Mouse (Mus musculus) liver (tissue): ENCODE results near the gene Akr1cl.
"Not testable (repeated sequence)": the region's sequence is repeated elsewhere in the genome, so short reads cannot be mapped to it uniquely, and the experiment has no call there.

Experiments used
- DNase-seq: peaks from one replicate; pipeline ENCODE4 v3.0.0-alpha.2; 2020; ENCODE audit warnings: mixed read lengths

Gene Akr1cl

DNA sequence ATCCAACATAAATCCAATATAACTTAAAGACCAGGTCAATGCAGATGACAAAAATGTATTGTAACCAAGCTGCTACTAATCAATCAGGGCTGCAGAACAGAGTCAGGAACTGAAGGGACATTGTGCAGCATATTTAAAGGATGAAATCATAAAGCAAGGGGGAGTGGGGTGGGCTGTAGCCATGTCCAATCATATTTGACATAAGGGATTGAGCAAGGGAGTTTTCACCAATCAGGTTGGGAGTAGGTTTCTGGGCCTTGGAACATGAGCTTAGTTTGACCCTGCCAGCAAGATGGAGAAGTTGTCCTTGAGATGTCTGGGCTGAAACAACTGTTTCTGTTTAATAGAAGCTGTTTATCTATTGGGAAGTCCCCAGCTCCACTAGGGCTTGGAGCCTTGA is at the start of gene Akr1cl:
Akr1cl (minus strand) TSS at position 119 of the 400 bp plus-strand sequence.
- no peak for DNase-seq

DNA sequence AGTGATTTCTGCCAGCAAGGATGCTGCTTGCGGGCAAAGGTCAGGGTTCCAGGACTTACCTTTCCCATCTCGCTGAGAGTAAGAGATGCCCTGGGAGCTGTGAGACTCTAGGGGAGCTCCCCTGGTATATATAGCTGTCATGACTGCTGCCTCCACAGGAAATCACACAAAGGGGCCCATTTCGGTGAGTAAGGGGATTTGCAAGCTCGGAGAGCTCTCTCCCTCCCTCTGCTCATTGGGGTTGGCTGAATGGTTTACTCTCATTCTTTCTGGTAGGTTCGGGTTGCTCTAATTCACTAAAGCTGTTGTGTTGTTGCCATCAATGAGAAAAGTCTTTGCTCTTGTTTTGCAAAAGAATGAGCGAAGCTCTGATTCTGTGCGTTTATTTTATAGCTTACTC is 49.6 kb upstream of the Akr1cl start, which contains the start of gene Crygb:
Crygb (minus strand) TSS at position 101 of the 400 bp plus-strand sequence.
- DNase-seq = no peak

DNA sequence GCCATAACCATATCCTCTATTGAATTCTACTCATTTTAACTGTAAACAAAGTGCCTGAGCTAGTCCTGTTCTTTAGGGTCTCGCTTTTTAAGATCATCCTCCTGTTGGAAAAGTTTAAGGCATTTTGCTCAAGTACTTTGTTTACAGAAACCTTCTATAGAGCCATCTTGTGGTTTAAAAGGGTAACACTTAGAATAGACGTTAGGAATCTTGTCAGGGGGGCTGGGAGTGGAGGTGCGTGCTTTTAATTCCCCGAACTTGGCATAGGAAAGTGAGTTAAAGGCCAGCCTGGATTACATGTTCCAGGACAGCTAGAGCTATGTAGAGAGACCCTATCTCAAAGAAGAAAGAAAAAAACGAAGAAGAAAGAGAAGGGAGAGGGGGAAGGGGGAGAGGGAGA is 43.0 kb upstream of the Akr1cl start:
- no peak for DNase-seq

DNA sequence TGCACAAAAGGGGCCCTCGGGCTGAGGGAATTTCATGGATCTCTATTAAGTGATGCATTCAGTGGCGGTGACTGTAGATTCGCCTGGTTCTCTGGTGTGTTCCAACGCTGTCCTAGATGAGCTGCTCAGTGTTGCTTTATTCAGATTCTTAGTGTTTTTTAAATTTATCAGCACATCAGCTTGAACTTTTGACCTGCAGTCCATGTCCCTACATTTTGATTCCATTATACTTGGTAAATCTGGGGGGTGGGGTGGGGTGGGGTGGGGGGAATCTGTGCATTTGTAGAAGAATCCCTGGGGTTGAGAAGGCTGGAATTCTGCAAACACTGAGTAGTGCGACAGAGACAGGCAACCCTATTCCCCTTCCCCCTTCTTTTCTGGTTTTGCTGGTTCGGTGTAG is 41.0 kb upstream of the Akr1cl start, which contains the start of gene Crygc:
Crygc (minus strand) TSS at position 101 of the 400 bp plus-strand sequence.
- no peak for DNase-seq

DNA sequence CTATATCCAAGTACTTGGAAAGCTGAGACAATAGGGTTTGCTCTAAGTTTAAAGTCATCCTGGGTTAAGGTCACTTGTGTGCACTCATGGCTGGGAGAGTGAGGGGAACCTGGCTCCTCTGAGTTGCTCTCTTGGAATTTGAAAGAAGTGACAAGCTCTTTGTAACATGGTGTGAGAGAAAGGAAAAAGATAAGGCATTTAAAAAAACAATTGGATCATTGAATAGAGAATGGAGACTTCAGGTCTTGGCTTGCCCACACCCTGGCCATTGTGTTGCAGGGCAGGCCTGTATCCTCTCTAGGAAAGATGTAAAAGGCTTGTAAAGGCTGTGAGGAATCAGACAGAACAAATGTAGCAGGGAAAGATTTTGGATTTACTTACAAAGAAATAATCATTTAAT is 35.3 kb upstream of the Akr1cl start:
- no peak for DNase-seq

DNA sequence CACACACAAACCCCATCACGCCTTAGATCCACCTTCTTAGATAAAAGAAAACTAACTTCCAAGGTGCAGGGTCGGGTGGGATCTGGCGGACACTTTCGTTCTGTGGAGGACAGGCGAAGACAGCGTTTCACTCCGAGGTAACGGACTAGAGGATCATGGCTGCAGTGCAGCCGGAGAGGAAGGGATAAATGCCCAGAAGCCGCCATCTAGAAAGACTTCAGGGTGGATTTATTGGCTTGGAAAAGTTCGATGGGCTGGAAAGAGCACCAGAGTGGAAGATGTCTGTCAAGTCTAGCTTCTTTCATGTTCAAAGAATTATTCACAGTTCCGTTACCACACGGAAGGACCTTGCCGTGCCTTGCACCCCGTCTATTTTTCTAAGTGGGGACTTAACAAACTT is 31.6 kb upstream of the Akr1cl start:
- no peak for DNase-seq

DNA sequence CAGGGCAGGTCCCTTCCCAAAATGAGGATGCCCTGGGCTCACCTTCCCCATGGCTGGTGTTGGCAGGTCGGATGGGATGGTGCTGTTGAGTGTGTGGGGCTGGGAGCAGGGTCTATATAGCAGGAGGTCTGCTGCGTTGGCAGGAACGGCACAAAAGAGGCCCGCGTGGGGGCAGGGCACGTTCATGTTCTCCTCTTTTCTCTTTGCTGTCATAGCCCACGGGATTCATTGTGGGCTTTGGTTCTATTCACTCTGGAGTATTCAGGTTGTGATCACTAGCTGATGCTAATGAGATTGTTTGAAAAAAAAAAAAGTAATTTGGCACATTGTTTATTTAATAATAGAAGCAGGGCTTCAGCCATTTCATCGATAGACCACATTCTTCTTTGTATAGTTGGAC is 30.8 kb upstream of the Akr1cl start, which contains the start of gene Crygd:
Crygd (minus strand) TSS at position 101 of the 400 bp plus-strand sequence.
- DNase-seq = no peak

DNA sequence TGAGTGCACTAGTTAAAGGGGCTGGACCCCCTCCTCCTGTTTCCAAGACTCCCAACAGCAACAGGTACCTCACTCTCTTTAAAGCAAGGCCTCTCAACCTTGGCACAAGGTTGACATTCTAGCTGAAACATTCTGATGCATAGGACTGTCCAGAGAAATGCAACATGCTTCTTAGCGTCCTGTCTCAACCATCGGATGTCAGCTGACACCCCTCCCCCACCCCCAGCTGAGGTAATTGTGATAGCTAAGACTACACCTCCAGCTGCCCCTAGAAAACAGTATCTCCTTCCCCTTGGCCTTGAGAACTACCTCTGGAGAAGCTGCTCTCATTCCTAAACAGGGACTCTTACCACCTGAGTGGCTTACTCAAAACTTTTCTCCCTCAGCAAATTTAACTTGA is 19.6 kb upstream of the Akr1cl start:
- no peak for DNase-seq

DNA sequence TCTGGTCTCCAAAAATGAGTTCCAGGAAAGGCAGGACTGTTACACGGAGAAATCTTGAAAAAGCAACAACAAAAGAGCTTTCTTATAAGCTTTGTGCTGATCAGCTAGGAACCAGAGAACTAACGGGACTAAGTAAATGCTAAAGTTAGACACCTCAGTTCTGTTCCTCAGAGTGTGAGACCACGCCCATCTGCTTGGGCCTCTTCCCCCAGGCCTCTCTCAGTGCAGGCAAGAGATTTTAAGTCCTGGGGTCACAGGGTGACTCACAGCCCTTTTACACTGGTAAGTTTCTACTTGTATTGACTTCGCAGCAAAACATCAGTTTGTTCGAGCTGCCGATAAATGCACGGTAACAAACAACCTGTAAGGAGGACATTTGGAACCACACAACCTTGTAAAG is 19.1 kb upstream of the Akr1cl start:
- no peak for DNase-seq

DNA sequence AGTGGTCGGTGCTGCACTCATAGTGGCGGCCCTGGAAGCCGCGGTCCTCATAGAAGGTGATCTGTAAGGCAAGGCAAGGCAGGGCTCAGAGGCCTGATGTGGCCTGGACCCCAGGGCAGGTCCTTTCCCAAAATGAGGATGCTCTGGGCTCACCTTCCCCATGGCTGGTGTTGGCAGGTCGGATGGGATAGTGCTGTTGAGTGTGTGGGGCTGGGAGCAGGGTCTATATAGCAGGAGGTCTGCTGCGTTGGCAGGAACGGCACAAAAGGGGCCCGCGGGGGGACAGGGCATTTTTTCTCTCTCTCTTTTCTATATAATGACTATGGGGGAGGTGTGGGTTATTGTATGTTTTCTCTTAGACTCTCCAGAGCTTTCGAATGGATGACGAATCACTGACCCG is 18.4 kb upstream of the Akr1cl start, which contains the start of gene Cryge:
Cryge (minus strand) TSS at position 198 of the 400 bp plus-strand sequence.
- DNase-seq = not testable (repeated sequence)

DNA sequence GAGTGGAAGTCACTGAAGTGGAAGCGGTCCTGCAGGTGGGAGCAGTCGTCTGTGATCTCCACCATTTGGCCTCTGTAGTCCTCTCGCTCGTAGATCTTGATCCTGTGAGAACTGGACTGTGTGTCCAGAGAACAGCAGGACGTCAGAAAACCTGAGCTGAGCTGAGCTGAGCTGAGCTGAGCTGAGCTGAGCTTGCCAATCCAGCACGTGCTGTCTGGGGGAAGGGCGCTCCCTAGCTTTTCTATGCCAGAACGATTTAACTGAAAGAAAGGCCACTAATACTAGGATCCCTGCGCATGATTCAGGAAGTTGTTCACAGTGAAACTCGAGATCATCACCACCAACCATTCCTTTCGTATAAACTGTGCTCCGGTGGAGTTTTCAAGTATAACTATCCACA is 16.2 kb upstream of the Akr1cl start:
- no peak for DNase-seq

DNA sequence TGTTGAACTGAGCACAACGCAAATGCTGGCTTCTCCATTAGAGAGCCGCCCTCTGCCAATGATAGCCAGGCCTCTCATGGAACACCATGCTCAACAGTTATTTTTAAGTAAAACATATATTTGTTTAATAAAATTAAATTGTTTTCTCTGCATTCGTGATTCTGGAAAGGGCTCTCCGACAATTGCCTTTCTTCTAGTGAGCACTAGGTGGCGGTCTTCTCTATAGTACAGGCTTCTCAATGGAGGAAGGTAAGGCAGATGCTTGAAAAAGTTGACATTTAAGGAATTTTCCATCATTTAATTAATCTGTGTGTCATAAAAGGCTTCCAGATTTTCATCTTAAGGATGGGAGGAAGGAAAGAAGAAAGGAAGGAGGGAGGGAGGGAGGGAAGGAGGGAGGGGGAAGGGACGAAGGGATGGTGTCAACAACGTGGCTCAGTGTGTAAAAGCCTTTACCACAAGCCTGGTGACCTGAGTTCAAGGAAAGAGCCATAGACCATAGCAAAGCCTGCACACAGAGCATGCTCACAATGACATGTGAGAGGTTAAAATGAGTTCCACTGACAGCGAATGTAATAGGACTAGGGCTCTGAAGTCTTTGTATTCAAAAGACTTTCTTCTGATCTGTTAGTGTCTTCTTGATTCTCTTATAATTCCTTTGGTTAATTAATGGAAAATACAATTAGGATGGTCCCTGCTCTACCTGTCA is 14.0 kb upstream of the Akr1cl start:
- no peak for DNase-seq

DNA sequence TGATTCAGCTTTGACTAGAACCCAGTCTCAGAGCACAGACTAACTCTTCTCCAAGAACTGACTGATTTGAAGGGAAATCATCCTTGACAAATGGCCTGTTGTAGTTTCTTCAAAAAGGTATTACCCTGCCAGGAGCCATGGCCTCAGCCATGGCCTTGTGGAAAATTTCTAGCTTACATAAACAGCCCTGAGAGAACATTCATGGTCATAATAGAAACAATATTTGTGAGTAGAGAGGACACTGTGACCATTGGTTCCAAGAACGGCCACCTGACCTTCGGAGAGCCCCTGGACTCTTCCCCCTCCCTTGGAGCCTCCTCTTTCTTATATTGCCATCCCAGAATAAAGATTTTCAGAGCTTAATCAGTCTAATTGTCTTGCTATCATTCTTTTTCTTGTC is 10.9 kb upstream of the Akr1cl start:
- no peak for DNase-seq

DNA sequence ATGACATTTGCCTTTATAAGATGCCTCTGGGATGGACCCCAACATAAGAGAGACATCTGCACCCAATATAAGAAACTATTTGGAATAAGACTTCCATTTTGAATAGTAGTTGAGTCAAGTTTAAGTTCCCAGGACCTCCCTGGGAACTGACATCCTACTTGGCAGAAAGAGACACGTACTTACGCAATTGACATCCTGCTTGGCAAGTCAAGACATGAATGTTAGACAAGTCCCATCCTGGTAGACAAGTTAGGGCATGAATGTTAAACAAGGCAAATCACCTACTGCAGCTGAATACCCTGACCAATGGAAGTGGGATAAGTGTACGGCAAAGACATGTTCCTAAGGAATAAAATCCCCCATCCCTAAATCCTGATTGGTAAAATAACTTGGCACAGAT is 9.3 kb upstream of the Akr1cl start:
- no peak for DNase-seq

DNA sequence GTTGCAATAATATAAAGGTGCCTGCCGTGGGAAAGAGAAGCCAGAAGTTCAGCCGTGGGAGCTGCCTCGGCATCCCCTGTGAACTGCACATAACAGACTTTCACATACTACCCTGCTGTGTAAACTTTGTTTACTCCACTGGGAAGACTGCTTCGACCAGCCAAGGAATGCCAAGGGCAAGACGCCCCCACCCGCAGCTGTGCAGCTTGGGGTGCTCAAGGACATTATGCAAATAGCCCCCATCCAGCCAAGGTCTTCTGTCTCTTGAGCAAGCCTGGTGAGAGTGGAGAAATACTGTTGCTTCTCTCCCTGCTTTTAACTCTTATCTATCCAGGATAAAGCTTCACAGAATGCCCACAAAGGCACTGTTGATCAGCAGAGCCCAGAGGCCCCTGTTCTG is 8.2 kb upstream of the Akr1cl start:
- no peak for DNase-seq

DNA sequence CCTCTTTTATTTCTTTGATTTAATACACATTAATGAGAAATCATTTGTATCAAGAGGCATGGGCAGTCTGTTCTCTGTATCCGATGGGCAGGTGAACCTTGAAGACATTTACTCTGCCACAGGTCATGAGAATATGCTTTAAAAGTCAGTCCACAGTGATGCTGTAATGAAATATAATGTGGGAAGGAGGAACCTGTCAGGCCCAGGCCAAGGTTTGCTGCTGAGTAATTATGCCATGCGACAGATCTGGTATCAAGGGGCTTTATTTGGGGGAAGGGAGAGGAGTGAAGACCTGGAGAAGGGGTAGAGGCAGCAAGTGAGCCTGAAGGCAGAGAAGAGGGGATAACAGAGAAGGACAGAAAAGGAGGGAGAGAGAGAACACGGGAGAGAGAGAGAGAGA is 7.1 kb upstream of the Akr1cl start:
- no peak for DNase-seq

DNA sequence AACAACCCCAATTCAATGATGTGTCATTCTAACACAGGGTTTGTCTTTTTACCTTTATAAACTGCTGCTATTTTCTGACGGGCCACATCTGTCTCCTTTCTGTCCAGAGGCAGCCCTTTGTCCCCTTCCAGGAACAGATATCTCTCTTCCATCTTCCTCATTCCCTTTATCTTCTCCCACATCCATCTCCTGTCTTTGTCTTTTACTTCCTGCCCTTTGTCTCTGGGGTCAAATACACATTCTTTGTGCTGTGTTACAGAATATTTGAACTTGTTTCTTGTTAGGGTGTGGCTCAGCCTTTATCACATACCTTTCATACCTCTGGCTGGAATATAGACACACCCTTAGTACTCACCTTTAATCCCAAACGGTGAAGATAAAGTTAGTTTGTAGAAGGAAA is 5.0 kb upstream of the Akr1cl start:
- DNase-seq = no peak

DNA sequence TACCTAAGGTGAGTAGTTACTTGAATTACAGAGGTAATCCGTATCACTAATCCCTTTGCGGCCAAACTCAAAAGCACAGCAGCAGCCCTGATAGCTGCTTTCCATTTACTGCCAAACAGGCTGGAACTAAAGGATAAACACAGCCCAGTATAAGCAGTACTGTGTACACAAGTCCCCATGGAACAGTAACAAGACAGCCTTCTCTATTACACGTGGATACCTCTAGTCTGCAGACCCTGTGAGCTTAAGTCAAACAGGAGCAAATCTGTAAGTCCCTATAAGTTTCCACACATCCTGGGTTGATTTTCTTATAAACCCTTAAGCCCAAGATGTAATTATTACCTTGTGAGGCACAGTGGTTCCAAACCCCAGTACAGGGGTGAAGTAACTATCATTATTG is 3.0 kb upstream of the Akr1cl start:
- no peak for DNase-seq

DNA sequence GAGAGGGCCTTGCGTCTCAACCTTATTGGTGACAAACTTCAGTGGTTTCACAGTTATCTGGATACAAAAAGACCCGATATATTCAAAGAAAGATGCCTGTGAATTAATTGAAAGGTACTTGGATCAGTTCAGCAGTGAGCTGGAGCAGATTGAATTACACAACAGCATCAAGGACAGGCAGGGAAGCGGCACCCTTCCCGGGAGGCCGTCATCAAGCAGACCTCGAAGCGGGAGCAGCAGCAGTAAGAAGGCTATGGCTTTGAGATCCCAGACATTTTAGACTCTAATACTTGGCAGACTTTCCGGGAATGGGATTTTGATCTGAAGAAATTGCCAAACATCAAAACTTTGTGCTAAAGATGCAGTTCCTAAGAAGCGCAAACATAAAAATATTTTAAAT is 4.4 kb downstream of the Akr1cl start:
- no peak for DNase-seq

DNA sequence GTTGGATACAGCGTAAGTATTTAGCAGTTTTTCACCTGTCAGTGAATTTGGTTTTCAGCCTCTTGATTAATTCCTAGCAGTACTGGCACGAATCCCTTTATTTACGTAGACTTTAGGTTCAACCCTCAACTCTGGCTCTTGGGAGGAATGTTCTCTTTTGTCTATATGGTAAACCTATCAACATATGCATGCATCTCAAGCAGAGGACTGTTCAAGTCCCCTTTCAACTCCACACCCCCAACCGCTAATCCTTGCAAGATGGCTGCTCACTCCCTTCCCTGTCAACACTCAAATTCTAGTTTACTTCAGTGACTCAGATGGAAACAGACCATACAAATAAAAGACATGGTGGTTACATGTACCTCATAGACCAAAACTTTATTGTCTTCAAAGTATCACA is 19.8 kb downstream of the Akr1cl start:
- no peak for DNase-seq

DNA sequence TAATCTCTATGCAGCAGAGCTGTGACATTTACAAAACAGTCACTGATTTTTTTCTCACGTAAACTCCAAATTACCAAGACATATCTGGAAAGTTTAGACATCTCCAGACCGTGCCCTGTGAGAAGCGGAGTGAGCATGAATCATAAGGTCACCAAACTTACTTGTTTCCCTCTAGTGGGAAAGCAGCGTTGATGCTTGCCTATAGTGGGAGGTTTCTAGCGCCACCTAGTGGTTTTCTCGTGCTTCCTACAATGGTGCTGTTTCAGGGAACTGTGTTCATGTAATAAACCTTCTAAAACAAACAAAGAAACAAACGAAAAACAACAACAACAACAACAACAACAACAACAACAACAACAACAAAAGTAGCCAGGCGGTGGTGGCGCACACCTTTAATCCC is 22.4 kb downstream of the Akr1cl start:
- peak; percentile 60 for DNase-seq

DNA sequence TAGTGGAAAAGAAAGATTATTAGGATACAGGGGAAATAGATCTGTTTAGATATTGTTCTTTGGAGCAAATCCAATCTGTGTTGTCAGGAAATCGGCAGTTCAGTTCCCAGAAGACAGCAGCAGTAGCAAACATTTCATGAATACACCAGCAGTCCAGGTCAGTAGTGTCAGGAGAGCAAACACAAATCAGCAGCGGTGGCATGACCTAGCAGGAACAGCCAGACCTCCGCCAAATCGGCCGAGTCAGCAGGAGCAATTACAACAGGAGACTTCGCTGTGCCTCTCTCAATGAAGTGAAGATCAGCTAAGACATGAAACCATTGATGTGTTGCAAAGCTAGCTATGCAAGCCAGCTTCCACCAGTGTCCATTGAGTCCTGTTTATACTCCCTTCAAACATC is 27.0 kb downstream of the Akr1cl start:
- DNase-seq = no peak

DNA sequence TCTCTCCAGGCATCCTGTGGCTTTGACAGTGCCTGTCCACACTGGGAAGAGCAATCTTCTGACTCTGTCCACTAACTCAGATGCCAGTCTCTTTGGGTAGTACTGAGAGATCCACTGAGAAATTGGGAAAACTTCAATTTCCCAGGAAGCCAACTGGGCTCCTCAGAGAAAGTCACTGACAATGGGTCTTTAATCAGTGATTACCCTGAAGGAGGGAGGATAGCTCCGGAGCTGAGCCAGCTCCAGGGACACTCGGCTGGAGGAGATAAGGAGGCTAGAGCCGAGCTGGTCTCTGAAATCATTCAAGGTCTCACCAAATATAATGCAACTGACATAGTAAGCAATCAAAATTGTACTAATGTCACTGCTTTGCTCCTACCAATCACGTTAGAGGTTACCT is 28.0 kb downstream of the Akr1cl start:
- DNase-seq = no peak

DNA sequence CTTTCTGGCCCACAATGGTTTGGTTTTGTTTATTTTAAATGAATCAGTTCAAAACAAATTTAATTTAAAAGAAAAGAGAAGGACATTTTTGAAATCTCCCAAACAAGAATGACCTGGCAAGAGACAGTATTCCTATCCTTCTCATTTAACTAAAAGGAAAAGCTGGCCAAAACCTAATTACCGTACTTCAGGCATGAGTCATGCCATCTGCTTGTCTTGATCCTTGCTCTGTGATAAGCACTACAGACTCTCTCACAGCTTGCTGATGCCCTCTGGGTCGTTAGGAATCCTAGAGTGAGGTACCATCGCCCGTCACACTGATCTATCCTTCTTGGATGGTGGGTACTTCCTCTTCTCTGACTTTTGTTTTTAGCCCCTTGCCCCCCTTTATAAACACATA is 39.4 kb downstream of the Akr1cl start:
- no peak for DNase-seq

DNA sequence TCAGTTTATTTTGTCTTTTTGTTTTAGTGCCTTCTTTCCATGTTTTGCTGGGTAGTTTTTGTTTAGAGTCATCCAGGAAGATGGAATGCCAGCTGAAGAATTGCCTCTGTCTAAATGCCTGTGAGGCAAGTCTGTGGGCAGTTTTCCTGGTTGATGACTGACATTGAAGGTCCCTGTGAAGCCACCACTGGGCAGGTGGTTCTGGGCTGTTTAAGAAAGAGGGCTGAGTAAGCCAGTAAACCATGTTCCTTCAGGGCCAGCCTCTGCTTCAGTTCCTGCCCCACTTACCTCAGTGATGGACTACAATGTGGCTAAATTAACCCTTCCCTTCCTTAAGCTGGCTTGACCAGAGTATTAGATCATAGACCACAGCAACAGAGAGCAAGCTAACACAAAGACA is 44.4 kb downstream of the Akr1cl start:
- DNase-seq = no peak
